Mouse (Mus musculus) stomach, embryonic 15.5 days (tissue): ENCODE results near the gene Basp1. TPM values are rescaled to one million over a fixed set of nuclear protein-coding genes. Genes with fewer than 3 reads are reported as not detected.

ENCODE experiments used
- ATAC-seq: fragments of 200-750 bp; cut with Nextera tagmentation; 2 replicates; pipeline ENCODE4 v1.8.0; 2017; ENCODE audit warnings: low read depth, moderate number of reproducible peaks, moderate TSS enrichment; ENCODE audit not compliant: insufficient read depth, low FRiP score
- H3K27ac ChIP-seq: fragments of 300-500 bp; sonication (generic); 2 replicates; pipeline ENCODE4 v1.5.1; 2015; ENCODE audit warnings: mild to moderate bottlenecking, inconsistent platforms
- H3K27me3 ChIP-seq: fragments of 300-500 bp; sonication (generic); replicated peaks from 2 replicates; pipeline ENCODE4 v1.6.1; 2015; ENCODE audit warnings: inconsistent platforms
- H3K36me3 ChIP-seq: fragments of 300-500 bp; sonication (generic); 2 replicates; pipeline ENCODE4 v1.6.1; 2015; ENCODE audit warnings: inconsistent platforms
- H3K4me1 ChIP-seq: fragments of 300-500 bp; sonication (generic); 2 replicates; pipeline ENCODE4 v1.6.1; 2015; ENCODE audit warnings: inconsistent platforms
- H3K4me2 ChIP-seq: fragments of 300-500 bp; sonication (generic); 2 replicates; pipeline ENCODE4 v1.6.1; 2015; ENCODE audit warnings: mild to moderate bottlenecking, inconsistent platforms
- H3K4me3 ChIP-seq: fragments of 300-500 bp; sonication (generic); replicated peaks from 2 replicates; pipeline ENCODE4 v1.5.1; 2015; ENCODE audit warnings: inconsistent platforms
- H3K9ac ChIP-seq: fragments of 300-500 bp; sonication (generic); 2 replicates; pipeline ENCODE4 v1.6.1; 2015; ENCODE audit warnings: inconsistent platforms
- H3K9me3 ChIP-seq: fragments of 300-500 bp; sonication (generic); 2 replicates; pipeline ENCODE4 v1.6.1; 2016; ENCODE audit warnings: inconsistent platforms
- WGBS: fragments of 180-500 bp; shearing (Covaris S2); methylation state at CpG from one replicate; pipeline ENCODE4 v1.1.7; 2015; 5-methylcytosine and 5-hydroxymethylcytosine counted together
- polyA plus RNA-seq: library from polyadenylated mRNA; unstranded; fragments of >200 nt; fragmentation: Nextera tagmentation; extraction: Ambion mirVana; gene quantifications from 2 replicates; pipeline ENCODE4 v1.2.1, GENCODE M21; 2015

Gene Basp1
- polyA plus RNA-seq, 1 experiment from 2014 or later = 43.4 TPM

DNA sequence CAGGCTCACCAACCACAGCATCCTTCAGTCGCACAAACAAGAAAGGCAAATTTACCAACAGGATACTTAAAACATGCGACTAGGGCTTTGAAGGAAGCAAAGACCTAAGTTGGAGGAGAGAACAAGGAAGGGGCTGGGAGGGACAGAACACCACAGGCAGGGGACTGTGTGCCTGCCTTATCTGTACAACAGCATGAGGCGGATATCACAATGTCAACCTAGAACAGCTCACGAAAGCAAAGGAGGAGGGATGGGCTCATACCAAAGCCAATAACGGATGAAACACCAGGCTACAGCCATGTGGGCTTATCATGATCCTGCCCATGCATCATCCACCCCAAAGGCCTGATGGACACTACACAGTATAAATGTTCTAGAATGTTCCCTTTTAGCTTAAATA lies 22.4 kb downstream of the Basp1 start:
- Histone ChIP-seq H3K27ac (no peak overlapping the region), H3K4me3 (no peak overlapping the region), H3K9ac (no peak overlapping the region), H3K4me1 (no peaks in the 10 kb centered on the region), H3K27me3 (no peaks in the 10 kb centered on the region), H3K36me3 (no peaks in the 10 kb centered on the region), H3K9me3 (no peaks in the 10 kb centered on the region), H3K4me2 (no peak overlapping the region)
- 52% methylated on average over 5 of the region's 5 CpGs for WGBS
- ATAC-seq = no peak

DNA sequence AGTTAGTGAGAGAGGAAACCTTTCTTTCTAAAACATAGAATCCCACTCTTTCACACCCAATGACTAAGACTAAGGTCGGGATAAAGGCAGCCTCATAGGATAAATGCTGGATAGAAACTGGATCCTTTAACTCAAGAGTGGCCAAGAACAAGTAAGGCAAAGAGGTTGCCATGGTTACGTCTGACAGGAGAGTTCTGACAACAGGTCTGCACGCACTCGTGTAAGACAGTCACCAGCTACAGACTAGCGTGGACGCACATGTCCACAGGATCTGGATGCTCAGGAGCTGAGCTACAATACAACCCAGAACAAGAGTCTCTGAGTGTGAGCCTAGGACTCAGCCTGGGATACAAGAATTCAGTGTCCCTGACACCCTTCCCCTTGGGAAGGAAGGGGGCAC lies 26.0 kb downstream of the Basp1 start:
- Histone ChIP-seq H3K27ac (no peak overlapping the region), H3K9me3 (no peaks in the 10 kb centered on the region), H3K36me3 (no peaks in the 10 kb centered on the region), H3K9ac (no peak overlapping the region), H3K4me2 (no peak overlapping the region), H3K4me3 (no peak overlapping the region), H3K4me1 (no peaks in the 10 kb centered on the region), H3K27me3 (no peaks in the 10 kb centered on the region)
- 79% methylated on average over 6 of the region's 6 CpGs for WGBS
- no peak for ATAC-seq

DNA sequence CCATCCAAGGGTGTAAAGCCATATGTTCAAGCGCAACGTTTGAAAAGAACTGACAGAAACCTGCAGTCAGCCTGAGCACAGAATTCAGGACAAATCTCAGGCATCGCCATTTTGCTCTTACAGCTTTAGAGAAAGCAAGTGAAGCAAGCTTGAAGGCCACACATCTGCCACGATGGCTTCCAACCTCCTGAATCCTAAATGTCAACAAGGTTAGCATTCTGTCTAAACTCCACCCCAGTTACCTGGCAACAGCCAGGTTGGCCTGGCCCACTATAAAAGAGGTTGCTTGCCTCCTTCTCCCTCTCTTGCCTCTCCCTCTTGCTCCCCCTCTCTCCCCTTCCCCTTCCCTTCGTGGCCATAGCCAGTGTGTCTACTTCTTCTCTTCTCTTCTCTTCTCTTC lies 33.5 kb downstream of the Basp1 start:
- H3K4me1 ChIP-seq = peaks cover 5% of the 10 kb centered on the region; the same call in 1 of the 2 replicates
- H3K4me3 ChIP-seq = no peak overlapping the region
- H3K36me3 ChIP-seq = no peaks in the 10 kb centered on the region
- 71% methylated on average over 5 of the region's 5 CpGs for WGBS
- no peak overlapping the region for H3K4me2 ChIP-seq
- no peak for ATAC-seq
- no peak overlapping the region for H3K27ac ChIP-seq
- no peaks in the 10 kb centered on the region for H3K9me3 ChIP-seq
- no peak overlapping the region for H3K9ac ChIP-seq
- H3K27me3 ChIP-seq = no peaks in the 10 kb centered on the region

DNA sequence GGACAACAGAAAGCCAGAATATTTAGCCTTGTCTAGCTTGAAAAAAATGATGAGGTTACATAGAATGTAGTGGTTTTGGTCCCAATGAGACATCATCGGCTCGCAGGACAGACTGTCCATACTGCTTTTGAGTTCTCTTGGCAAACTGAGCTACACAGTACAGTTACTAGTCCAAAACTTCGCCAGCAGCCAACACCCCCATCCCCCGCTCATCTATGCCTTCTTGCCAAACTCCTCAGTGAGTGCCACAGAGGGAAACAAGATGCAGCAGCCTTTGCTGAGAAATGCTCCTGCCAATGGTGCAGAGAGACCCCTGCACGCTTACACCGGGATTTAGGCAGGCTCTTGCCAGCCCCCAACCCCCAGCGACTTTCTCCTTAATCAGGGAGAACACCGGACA lies 34.9 kb downstream of the Basp1 start:
- no peak overlapping the region for H3K9ac ChIP-seq
- H3K4me1 ChIP-seq = peaks cover 5% of the 10 kb centered on the region; the same call in 1 of the 2 replicates
- H3K4me2 ChIP-seq = no peak overlapping the region
- H3K4me3 ChIP-seq = no peak overlapping the region
- no peaks in the 10 kb centered on the region for H3K36me3 ChIP-seq
- 92% methylated on average over 8 of the region's 8 CpGs for WGBS
- ATAC-seq = no peak
- H3K27ac ChIP-seq = no peak overlapping the region
- H3K27me3 ChIP-seq = no peaks in the 10 kb centered on the region
- H3K9me3 ChIP-seq = no peaks in the 10 kb centered on the region

DNA sequence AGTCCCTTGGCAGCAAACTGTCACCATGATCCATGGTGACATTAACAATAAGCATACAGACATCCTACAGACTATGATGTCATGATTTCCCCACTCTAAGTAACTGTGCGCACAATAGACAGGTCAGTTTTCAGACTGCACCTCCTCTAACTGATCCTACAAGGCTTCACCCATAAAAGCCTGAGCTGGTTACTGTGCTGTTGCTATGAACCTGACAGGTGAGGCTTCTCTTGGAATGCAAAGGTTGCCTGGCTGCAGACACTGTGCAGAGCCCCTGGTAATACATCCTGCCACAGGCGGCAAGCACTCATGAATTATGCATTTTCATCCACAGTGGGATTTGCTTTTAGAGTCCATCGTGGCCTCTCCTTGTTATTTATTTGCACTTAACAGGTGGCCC lies 36.6 kb downstream of the Basp1 start:
- Histone ChIP-seq H3K36me3 (no peaks in the 10 kb centered on the region), H3K4me2 (no peak overlapping the region), H3K27ac (no peak overlapping the region), H3K4me3 (no peak overlapping the region), H3K9ac (no peak overlapping the region), H3K9me3 (no peaks in the 10 kb centered on the region), H3K4me1 (peaks cover 5% of the 10 kb centered on the region; the same call in 1 of the 2 replicates), H3K27me3 (no peaks in the 10 kb centered on the region)
- ATAC-seq = peak; percentile 50; the same call in 1 of the 2 replicates
- WGBS = 34% methylated on average over 3 of the region's 3 CpGs

DNA sequence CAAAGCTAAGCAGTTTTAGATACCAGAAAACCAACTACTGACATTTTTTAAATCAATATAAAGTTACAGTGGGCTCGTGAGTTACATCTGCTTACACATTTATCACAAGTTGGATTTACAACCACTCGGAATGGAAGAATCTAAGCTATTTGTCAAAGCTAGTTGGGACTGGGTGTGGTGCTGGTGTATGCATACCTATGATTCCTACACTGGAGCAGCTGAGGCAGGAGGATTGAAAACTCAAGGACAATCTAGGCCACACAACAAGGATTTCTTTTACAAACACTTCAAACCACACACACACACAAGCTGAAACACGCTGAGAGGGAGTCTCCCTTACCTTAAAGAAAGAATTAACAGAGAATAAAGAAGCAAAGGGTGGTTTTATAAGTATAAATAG lies 40.1 kb downstream of the Basp1 start:
- Histone ChIP-seq H3K4me3 (no peak overlapping the region), H3K36me3 (no peaks in the 10 kb centered on the region), H3K4me2 (no peak overlapping the region), H3K9me3 (no peaks in the 10 kb centered on the region), H3K27ac (no peak overlapping the region), H3K9ac (no peak overlapping the region), H3K4me1 (peaks cover 5% of the 10 kb centered on the region; the same call in 1 of the 2 replicates), H3K27me3 (no peaks in the 10 kb centered on the region)
- WGBS = 62% methylated on average over 3 of the region's 3 CpGs
- ATAC-seq = no peak

DNA sequence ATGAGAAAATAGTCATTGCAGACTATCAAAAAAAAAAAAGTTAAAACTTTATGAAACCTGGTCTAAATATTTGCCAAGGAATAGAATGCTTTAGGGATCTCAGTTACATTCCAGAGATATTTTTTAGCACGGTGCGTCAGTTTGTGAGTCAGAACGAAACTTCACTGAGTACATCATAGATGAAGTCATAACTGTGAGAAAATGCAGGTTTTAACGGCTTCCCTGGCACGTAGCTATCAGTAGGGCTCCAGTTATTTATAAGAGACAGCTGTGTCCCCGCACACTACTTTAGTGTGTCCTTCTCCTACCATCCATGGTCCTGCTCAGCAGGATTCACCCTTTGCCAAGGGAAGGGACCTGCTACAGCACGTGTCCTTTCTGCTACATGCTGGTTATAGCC lies 44.0 kb downstream of the Basp1 start:
- Histone ChIP-seq H3K27ac (no peak overlapping the region), H3K27me3 (no peaks in the 10 kb centered on the region), H3K4me1 (peaks cover 3% of the 10 kb centered on the region; the same call in 1 of the 2 replicates), H3K36me3 (no peaks in the 10 kb centered on the region), H3K4me3 (no peak overlapping the region), H3K9me3 (no peaks in the 10 kb centered on the region), H3K4me2 (no peak overlapping the region), H3K9ac (no peak overlapping the region)
- ATAC-seq = no peak
- 58% methylated on average over 7 of the region's 7 CpGs for WGBS

DNA sequence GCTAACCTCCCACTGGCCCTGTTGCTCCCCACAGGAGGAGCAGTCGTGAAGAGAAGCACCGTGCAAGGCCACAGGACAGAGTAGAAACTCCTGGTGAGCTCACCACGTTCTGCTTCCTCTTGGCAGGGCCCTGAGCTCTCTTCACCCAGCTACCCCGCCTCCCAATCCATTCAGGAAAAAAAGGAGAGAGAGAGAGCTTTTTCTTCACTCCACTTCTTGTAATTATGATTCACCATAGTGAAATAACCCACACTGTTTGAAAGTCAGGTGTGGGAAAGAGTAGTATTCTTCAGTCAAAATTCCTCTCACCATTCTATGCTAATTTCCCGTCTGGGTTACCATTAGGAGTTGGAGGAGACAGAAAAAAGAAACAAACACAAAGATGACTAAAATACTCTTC lies 48.1 kb downstream of the Basp1 start:
- Histone ChIP-seq H3K4me2 (no peak overlapping the region), H3K9ac (no peak overlapping the region), H3K27ac (no peak overlapping the region), H3K27me3 (no peaks in the 10 kb centered on the region), H3K36me3 (no peaks in the 10 kb centered on the region), H3K4me1 (peaks cover 6% of the 10 kb centered on the region; the same call in 1 of the 2 replicates), H3K4me3 (no peak overlapping the region), H3K9me3 (no peaks in the 10 kb centered on the region)
- no peak for ATAC-seq
- 57% methylated on average over 5 of the region's 5 CpGs for WGBS

DNA sequence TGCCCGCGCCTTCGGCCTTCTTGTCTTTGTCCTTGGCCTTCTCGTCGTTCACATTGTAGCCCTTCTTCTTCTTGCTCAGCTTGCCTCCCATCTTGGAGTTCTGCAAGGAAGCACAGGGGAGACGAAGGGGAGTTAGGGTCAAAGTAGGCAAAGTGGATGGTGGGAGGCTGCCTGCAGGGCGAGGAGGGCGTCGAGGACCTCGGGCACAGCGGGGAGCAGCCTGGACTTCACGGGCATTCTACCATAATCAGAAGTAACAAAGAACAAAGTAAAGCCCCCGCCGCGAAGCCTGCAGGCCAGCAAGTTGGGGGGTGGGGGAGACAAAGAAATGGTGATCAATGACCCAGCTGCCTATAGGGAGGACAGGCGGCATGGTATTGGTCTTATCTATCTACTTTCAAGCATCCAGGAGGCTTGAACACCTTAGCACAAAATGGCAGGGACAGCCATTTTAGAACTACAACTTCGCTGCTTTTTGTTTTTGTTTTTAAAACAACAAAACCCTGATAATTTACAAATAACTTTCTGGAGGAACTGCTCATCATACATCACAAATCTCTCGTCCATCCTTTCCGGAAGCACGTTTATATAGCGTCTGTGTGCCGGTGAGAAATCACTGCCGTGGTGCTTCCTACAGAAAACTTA lies 48.6 kb downstream of the Basp1 start:
- ATAC-seq = no peak
- H3K9ac ChIP-seq = peak overlapping the region; percentile 7; the same call in 1 of the 2 replicates
- WGBS = 52% methylated on average over 23 of the region's 23 CpGs

DNA sequence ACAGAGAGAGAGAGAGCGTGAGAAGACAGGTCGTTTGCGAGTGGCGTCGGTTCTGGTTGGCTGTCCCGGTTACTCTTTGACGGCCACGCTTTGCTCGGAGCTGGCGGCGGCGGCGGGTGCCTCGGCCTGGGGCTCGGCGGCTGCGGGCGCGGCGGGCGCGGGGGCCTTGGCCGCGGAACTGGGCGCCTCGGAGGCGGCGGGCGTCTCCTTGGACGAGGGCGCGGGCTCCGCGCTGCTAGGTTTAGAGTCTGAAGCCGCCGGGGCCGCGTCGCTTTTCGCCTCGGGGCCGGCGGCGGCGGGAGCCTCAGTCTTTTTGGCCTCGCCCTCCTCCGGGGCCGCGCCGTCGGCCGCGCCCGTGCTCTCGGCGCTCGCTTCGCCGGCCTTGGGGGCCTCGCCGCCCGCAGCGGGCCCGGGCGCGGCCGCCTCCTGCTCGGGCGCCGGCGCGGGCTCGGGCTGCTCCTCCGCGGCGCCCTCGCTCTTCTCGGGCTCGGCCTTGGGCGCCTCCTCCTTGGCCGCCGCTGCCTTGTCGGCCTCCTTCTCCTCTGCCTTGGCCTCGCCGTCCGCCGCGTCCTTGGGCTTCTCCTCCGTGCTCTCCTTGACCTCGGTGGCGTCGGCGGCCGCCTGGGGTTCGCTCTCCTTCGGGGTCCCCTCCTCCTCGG lies 49.3 kb downstream of the Basp1 start:
- 24% methylated on average over 82 of the region's 97 CpGs for WGBS
- Histone ChIP-seq H3K9ac (peak overlapping the region; percentile 7; the same call in 1 of the 2 replicates), H3K27me3 (no peaks in the 10 kb centered on the region), H3K4me1 (peaks cover 6% of the 10 kb centered on the region; the same call in 1 of the 2 replicates), H3K4me3 (peak overlapping the region; percentile 38), H3K27ac (no peak overlapping the region), H3K9me3 (no peaks in the 10 kb centered on the region), H3K36me3 (no peaks in the 10 kb centered on the region), H3K4me2 (peak overlapping the region; percentile 62)
- ATAC-seq = peak; percentile 53; the same call in 1 of the 2 replicates

More for the DNA sequence above, 48.6 kb downstream of the Basp1 start:
- Histone ChIP-seq H3K9me3 (no peaks in the 10 kb centered on the region), H3K4me2 (peak overlapping the region; percentile 62), H3K4me3 (peak overlapping the region; percentile 38), H3K36me3 (no peaks in the 10 kb centered on the region), H3K27ac (no peak overlapping the region), H3K4me1 (peaks cover 6% of the 10 kb centered on the region; the same call in 1 of the 2 replicates), H3K27me3 (no peaks in the 10 kb centered on the region)

DNA sequence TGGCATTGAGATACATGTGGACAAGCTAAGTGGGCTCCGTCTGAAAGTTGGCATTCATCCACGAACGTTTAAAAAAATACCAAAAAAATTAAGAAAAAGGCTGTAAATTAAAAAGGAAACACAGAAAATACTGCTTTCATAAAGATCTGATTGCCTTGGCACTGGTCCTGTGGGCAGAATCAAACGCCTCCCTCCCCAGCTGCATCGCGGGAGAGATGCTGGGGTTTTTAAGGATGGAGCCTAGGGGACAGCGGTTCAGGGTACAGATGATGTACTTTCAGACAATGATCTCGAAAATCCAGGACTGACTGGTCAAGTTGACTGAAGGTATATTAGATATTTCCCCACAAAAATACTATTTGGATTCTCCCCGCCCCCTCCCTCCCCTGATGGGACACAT lies 49.9 kb downstream of the Basp1 start:
- no peak overlapping the region for H3K4me3 ChIP-seq
- 92% methylated on average over 9 of the region's 9 CpGs for WGBS

DNA sequence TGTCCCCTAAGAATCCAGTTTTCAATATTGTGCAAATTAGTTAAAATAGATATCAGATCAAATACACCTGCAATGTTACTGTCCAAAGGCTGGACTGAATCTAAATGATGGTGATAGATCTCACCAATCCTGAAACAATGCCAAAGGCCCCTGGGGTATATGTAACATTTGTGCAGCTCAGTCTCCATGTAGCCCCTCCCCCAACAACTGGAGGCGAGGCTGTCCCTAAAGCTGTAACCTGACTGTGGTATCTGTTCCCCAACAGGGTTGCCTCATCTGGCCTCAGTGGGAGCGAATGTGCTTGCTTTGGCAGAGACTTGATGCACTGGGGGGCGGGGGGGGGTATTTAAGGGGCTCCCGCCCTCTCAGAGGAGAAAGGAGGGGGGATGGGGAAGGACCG lies 52.7 kb downstream of the Basp1 start:
- ATAC-seq = no peak
- H3K4me1 ChIP-seq = peaks cover 6% of the 10 kb centered on the region; the same call in 1 of the 2 replicates
- no peaks in the 10 kb centered on the region for H3K36me3 ChIP-seq
- H3K4me2 ChIP-seq = no peak overlapping the region
- H3K9me3 ChIP-seq = no peaks in the 10 kb centered on the region
- H3K4me3 ChIP-seq = no peak overlapping the region
- H3K9ac ChIP-seq = no peak overlapping the region
- WGBS = 58% methylated on average over 4 of the region's 5 CpGs
- H3K27me3 ChIP-seq = no peaks in the 10 kb centered on the region
- no peak overlapping the region for H3K27ac ChIP-seq

More for the DNA sequence above, 49.9 kb downstream of the Basp1 start:
- Histone ChIP-seq H3K4me2 (no peak overlapping the region), H3K36me3 (no peaks in the 10 kb centered on the region), H3K9ac (no peak overlapping the region), H3K27ac (no peak overlapping the region), H3K27me3 (no peaks in the 10 kb centered on the region), H3K9me3 (no peaks in the 10 kb centered on the region), H3K4me1 (peaks cover 6% of the 10 kb centered on the region; the same call in 1 of the 2 replicates)
- ATAC-seq = no peak
